Mouse (Mus musculus): ENCODE measurements around the gene Tcf7l2. TPM values are rescaled to one million over a fixed set of nuclear protein-coding genes. Genes with fewer than 3 reads are reported as not detected.

Gene Tcf7l2
- polyA plus RNA-seq, 2 experiments = 7.8 to 18.4 TPM

- Histone ChIP-seq H3K9me3 (ENCODE audit: control insufficient read depth, low read length) (no peaks in the 10 kb centered on the region), H3K27me3 (ENCODE audit: control insufficient read depth, insufficient read depth, low read length) (no peaks in the 10 kb centered on the region), H3K4me3 (ENCODE audit: insufficient read depth in 1 of 2, low read depth in 2 of 2, low read length in 2 of 2) (no peak overlapping the region), H3K4me2 (ENCODE audit: low read depth) (no peak overlapping the region), H3K36me3 (replicated peaks; ENCODE audit: control insufficient read depth, insufficient read depth, low read depth) (no peaks in the 10 kb centered on the region), H3K9ac (replicated peaks) (no peak overlapping the region), H3K4me1 (replicated peaks; ENCODE audit: control insufficient read depth in 2 of 2, insufficient read depth in 2 of 2, low read length in 1 of 2) (peaks cover 6 to 18% of the 10 kb centered on the region in 2 experiments), H3K27ac (no peak overlapping the region)
- 39% methylated on average over 5 of the region's 5 CpGs for WGBS (ENCODE audit: insufficient replicate concordance)
- no peak for ATAC-seq (ENCODE audit: insufficient read depth)
- no peak for DNase-seq (ENCODE audit: low read depth in 3 of 3, low spot score in 3 of 3)
- TF ChIP-seq CTCF (IDR thresholded peaks at IDR 0.05; ENCODE audit: low read depth) (no peak), EP300 (IDR thresholded peaks at IDR 0.05; ENCODE audit: low read depth) (no peak)
Observed at GRCm38 (mm10) chr19:55838389-55839035, 96.9 kb downstream of the Tcf7l2 start.

DNA sequence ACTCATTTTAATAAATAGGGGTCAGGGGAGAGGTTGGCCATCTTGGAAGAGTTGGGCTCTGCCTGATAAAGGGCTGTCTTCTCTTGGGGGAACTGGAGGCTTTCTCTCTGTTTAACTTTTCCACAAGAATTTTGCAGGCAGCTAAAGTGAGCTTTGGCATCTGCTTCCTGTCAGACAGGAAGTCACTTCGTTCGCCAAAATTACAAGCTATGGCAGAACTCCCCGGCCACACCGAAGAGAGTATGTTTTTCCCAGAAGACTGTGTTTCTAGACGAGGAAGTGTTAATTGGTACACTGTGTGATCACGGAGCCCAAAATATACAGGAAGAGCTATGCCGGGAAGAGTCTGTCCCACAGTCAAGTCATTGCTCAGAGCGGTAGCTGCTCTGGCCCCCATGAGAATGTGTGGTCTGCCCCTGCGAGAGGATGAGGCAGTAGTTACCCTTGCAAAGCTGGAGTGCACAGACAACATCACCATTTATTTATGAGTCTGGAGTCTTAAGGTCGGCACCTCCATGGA is 97.5 kb downstream of the Tcf7l2 start:
- TF ChIP-seq EP300 (IDR thresholded peaks at IDR 0.05; ENCODE audit: low read depth) (no peak), CTCF (IDR thresholded peaks at IDR 0.05; ENCODE audit: low read depth) (no peak)
- no peak overlapping the region for H3K4me2 ChIP-seq (ENCODE audit: low read depth)
- no peaks in the 10 kb centered on the region for H3K36me3 ChIP-seq (replicated peaks; ENCODE audit: control insufficient read depth, insufficient read depth, low read depth)
- no peaks in the 10 kb centered on the region for H3K9me3 ChIP-seq (ENCODE audit: control insufficient read depth, low read length)
- H3K4me3 ChIP-seq (ENCODE audit: insufficient read depth in 1 of 2, low read depth in 2 of 2, low read length in 2 of 2) = no peak overlapping the region
- DNase-seq (ENCODE audit: low read depth in 3 of 3, low spot score in 3 of 3) (no peak), ATAC-seq (ENCODE audit: insufficient read depth) (no peak)
- H3K27ac ChIP-seq = no peak overlapping the region
- H3K4me1 ChIP-seq (replicated peaks; ENCODE audit: control insufficient read depth in 2 of 2, insufficient read depth in 2 of 2, low read length in 1 of 2) = peaks cover 6 to 18% of the 10 kb centered on the region in 2 experiments
- no peak overlapping the region for H3K9ac ChIP-seq (replicated peaks)
- H3K27me3 ChIP-seq (ENCODE audit: control insufficient read depth, insufficient read depth, low read length) = no peaks in the 10 kb centered on the region
- 27% methylated on average over 10 of the region's 10 CpGs for WGBS (ENCODE audit: insufficient replicate concordance)

DNA sequence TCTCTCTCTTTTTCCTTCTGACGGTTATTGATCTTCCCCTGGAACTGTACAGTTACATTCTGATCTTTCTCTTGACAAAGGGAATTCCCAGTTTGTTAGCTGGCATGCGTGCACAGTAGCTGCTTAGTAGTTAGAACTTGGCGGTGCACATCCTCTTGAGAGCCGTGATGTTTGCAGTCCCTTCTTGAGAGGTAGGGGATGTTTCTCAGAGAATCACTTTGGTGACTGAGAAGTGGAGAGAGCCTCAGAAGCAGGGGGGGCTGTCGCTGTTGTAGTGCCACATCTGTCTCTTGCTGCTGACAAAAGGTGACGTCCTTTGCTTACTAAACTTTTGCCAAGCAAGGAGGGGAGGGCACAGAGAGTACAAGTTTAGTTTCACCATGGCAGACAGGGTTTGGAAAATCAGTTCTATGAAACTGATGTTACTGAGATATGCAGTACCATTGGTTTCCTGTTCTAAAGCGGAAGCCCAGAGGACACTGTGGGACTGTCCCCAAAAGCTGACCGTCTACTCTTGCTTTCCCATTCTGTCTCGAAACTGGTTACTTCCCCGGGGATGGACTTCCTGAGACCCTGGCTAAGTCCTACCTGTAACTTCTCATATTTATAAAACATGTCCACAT is 99.0 kb downstream of the Tcf7l2 start:
- Histone ChIP-seq H3K9ac (replicated peaks) (no peak overlapping the region), H3K36me3 (replicated peaks; ENCODE audit: control insufficient read depth, insufficient read depth, low read depth) (no peaks in the 10 kb centered on the region), H3K4me2 (ENCODE audit: low read depth) (no peak overlapping the region), H3K27ac (no peak overlapping the region), H3K9me3 (ENCODE audit: control insufficient read depth, low read length) (no peaks in the 10 kb centered on the region), H3K27me3 (ENCODE audit: control insufficient read depth, insufficient read depth, low read length) (no peaks in the 10 kb centered on the region), H3K4me3 (ENCODE audit: insufficient read depth in 1 of 2, low read depth in 2 of 2, low read length in 2 of 2) (no peak overlapping the region), H3K4me1 (replicated peaks; ENCODE audit: control insufficient read depth in 2 of 2, insufficient read depth in 2 of 2, low read length in 1 of 2) (peaks cover 6 to 18% of the 10 kb centered on the region in 2 experiments)
- DNase-seq (ENCODE audit: low read depth in 3 of 3, low spot score in 3 of 3) = no peak
- 57% methylated on average over 10 of the region's 10 CpGs for WGBS (ENCODE audit: insufficient replicate concordance)
- no peak for ATAC-seq (ENCODE audit: insufficient read depth)
- no peak for TF ChIP-seq EP300 (IDR thresholded peaks at IDR 0.05; ENCODE audit: low read depth)
- no peak for TF ChIP-seq CTCF (IDR thresholded peaks at IDR 0.05; ENCODE audit: low read depth)

GRCm38 (mm10) chr19:55842046-55842445 is 100.4 kb downstream of the Tcf7l2 start:
- ATAC-seq (ENCODE audit: insufficient read depth) (no peak), DNase-seq (ENCODE audit: low read depth in 3 of 3, low spot score in 3 of 3) (no peak)
- WGBS (ENCODE audit: insufficient replicate concordance) = 50% methylated on average over 7 of the region's 7 CpGs
- H3K4me3 ChIP-seq (ENCODE audit: insufficient read depth in 1 of 2, low read depth in 2 of 2, low read length in 2 of 2) = no peak overlapping the region
- TF ChIP-seq EP300 (IDR thresholded peaks at IDR 0.05; ENCODE audit: low read depth) (no peak), CTCF (IDR thresholded peaks at IDR 0.05; ENCODE audit: low read depth) (no peak)
- H3K27ac ChIP-seq = no peak overlapping the region
- no peak overlapping the region for H3K4me2 ChIP-seq (ENCODE audit: low read depth)
- H3K9me3 ChIP-seq (ENCODE audit: control insufficient read depth, low read length) = no peaks in the 10 kb centered on the region
- H3K36me3 ChIP-seq (replicated peaks; ENCODE audit: control insufficient read depth, insufficient read depth, low read depth) = no peaks in the 10 kb centered on the region
- no peak overlapping the region for H3K9ac ChIP-seq (replicated peaks)
- H3K27me3 ChIP-seq (ENCODE audit: control insufficient read depth, insufficient read depth, low read length) = no peaks in the 10 kb centered on the region
- peaks cover 6 to 18% of the 10 kb centered on the region in 2 experiments for H3K4me1 ChIP-seq (replicated peaks; ENCODE audit: control insufficient read depth in 2 of 2, insufficient read depth in 2 of 2, low read length in 1 of 2)

DNA sequence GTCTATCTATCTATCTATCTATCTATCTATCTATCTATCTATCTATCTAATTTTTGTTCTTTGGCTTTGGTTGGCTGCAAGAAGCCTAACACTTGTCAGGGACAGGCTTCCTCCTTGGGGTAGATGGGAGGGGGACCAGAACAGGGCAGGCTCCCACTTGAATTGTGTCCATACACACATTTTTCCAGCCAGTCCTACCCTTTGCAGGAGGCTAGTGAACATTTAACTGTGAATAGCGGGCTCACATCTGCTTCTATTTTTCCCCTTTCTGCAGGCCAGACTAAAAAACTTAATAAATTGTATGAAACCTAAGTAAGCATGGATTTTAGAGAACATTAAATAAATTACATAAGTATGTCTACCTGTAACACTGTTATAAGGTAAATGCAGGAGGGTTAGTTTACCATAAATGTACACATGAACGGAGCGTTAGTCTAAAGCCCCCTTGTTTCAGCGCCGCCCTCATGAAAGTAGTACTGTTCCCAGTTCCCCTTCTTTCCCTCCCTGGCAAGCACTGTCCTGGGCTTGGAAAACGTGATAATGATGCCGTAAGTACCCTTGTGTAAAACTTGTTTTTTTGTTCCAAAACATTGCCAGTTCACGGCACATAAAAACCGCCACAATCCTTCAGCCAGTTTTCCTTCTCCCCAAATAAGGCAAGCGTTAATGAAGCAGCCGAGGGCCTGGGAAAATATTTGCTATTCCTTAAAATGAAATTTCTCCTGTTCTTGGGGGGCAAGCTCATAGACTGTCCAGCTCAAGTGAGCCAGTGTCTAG is 101.7 kb downstream of the Tcf7l2 start:
- TF ChIP-seq EP300 (IDR thresholded peaks at IDR 0.05; ENCODE audit: low read depth) = no peak
- no peak for TF ChIP-seq CTCF (IDR thresholded peaks at IDR 0.05; ENCODE audit: low read depth)
- Histone ChIP-seq H3K9me3 (ENCODE audit: control insufficient read depth, low read length) (no peaks in the 10 kb centered on the region), H3K36me3 (replicated peaks; ENCODE audit: control insufficient read depth, insufficient read depth, low read depth) (no peaks in the 10 kb centered on the region), H3K4me2 (ENCODE audit: low read depth) (no peak overlapping the region), H3K9ac (replicated peaks) (no peak overlapping the region), H3K4me1 (replicated peaks; ENCODE audit: control insufficient read depth in 2 of 2, insufficient read depth in 2 of 2, low read length in 1 of 2) (peaks cover 6 to 17% of the 10 kb centered on the region in 2 experiments; a peak in 3 of 4 replicates), H3K27ac (no peak overlapping the region), H3K4me3 (ENCODE audit: insufficient read depth in 1 of 2, low read depth in 2 of 2, low read length in 2 of 2) (no peak overlapping the region), H3K27me3 (ENCODE audit: control insufficient read depth, insufficient read depth, low read length) (no peaks in the 10 kb centered on the region)
- DNase-seq (ENCODE audit: low read depth in 3 of 3, low spot score in 3 of 3) (no peak), ATAC-seq (ENCODE audit: insufficient read depth) (no peak)
- WGBS (ENCODE audit: insufficient replicate concordance) = 77% methylated on average over 11 of the region's 11 CpGs

Measured in liver, embryonic 14.5 days (tissue).